Mouse (Mus musculus): ENCODE results near the gene Ank. TPM values are rescaled to one million over a fixed set of nuclear protein-coding genes. Genes with fewer than 3 reads are reported as not detected.

The Ank gene
- total and polyA plus RNA-seq, 2 experiments from 2014 or later = 15.8 to 28.4 TPM

- H3K27me3 ChIP-seq (ENCODE audit: insufficient read depth, low read length) = no peaks in the 10 kb centered on the region
- no peak overlapping the region for H3K4me2 ChIP-seq (ENCODE audit: low read depth, low read length, poor library complexity, severe bottlenecking)
- DNase-seq (ENCODE audit: low spot score) (no peak), ATAC-seq (ENCODE audit: low FRiP score) (no peak)
- H3K27ac ChIP-seq (ENCODE audit: low read depth, low read length) = no peak overlapping the region
- no peak for TF ChIP-seq CTCF (IDR thresholded peaks at IDR 0.05)
- H3K36me3 ChIP-seq (ENCODE audit: insufficient read depth, low read length) = peaks cover 2% of the 10 kb centered on the region; the same call in 1 of the 2 replicates
- no peaks in the 10 kb centered on the region for H3K9me3 ChIP-seq (ENCODE audit: low read length)
- H3K4me3 ChIP-seq (ENCODE audit: low read depth, low read length) = no peak overlapping the region
- WGBS = 77% methylated on average over 16 of the region's 16 CpGs
- no peaks in the 10 kb centered on the region for H3K4me1 ChIP-seq (ENCODE audit: insufficient read depth, low read length)
- no peak overlapping the region for H3K9ac ChIP-seq (replicated peaks; ENCODE audit: low read length, poor library complexity, severe bottlenecking)
These were observed 111.7 kb downstream of the Ank start for GRCm38 (mm10) chr15:27577915-27578780.

- no peak for DNase-seq (ENCODE audit: low spot score)
- WGBS = 93% methylated on average over 6 of the region's 6 CpGs
- Histone ChIP-seq H3K27ac (ENCODE audit: low read depth, low read length) (no peak overlapping the region), H3K27me3 (ENCODE audit: insufficient read depth, low read length) (no peaks in the 10 kb centered on the region), H3K4me3 (ENCODE audit: low read depth, low read length) (no peak overlapping the region), H3K4me2 (ENCODE audit: low read depth, low read length, poor library complexity, severe bottlenecking) (no peak overlapping the region), H3K36me3 (ENCODE audit: insufficient read depth, low read length) (peaks cover 5% of the 10 kb centered on the region; the same call in 1 of the 2 replicates), H3K9ac (replicated peaks; ENCODE audit: low read length, poor library complexity, severe bottlenecking) (no peak overlapping the region), H3K9me3 (ENCODE audit: low read length) (no peaks in the 10 kb centered on the region), H3K4me1 (ENCODE audit: insufficient read depth, low read length) (no peaks in the 10 kb centered on the region)
- TF ChIP-seq CTCF (IDR thresholded peaks at IDR 0.05) = no peak
- no peak for ATAC-seq (ENCODE audit: low FRiP score)
These were observed 112.4 kb downstream of the Ank start for GRCm38 (mm10) chr15:27578918-27579317.

GRCm38 (mm10) chr15:27579853-27580252, 113.4 kb downstream of the Ank start:
- DNase-seq (ENCODE audit: low spot score) (no peak), ATAC-seq (ENCODE audit: low FRiP score) (no peak)
- Histone ChIP-seq H3K4me1 (ENCODE audit: insufficient read depth, low read length) (no peaks in the 10 kb centered on the region), H3K9ac (replicated peaks; ENCODE audit: low read length, poor library complexity, severe bottlenecking) (no peak overlapping the region), H3K4me3 (ENCODE audit: low read depth, low read length) (no peak overlapping the region), H3K9me3 (ENCODE audit: low read length) (no peaks in the 10 kb centered on the region), H3K36me3 (ENCODE audit: insufficient read depth, low read length) (peaks cover 3% of the 10 kb centered on the region; the same call in 1 of the 2 replicates), H3K27ac (ENCODE audit: low read depth, low read length) (no peak overlapping the region), H3K4me2 (ENCODE audit: low read depth, low read length, poor library complexity, severe bottlenecking) (no peak overlapping the region), H3K27me3 (ENCODE audit: insufficient read depth, low read length) (no peaks in the 10 kb centered on the region)
- WGBS = 91% methylated on average over 2 of the region's 2 CpGs
- TF ChIP-seq CTCF (IDR thresholded peaks at IDR 0.05) = no peak

GRCm38 (mm10) chr15:27580771-27581170, 114.3 kb downstream of the Ank start:
- H3K4me3 ChIP-seq (ENCODE audit: low read depth, low read length) = no peak overlapping the region
- no peaks in the 10 kb centered on the region for H3K27me3 ChIP-seq (ENCODE audit: insufficient read depth, low read length)
- no peaks in the 10 kb centered on the region for H3K9me3 ChIP-seq (ENCODE audit: low read length)
- TF ChIP-seq CTCF (IDR thresholded peaks at IDR 0.05) = no peak
- no peak overlapping the region for H3K4me2 ChIP-seq (ENCODE audit: low read depth, low read length, poor library complexity, severe bottlenecking)
- DNase-seq (ENCODE audit: low spot score) = no peak
- no peaks in the 10 kb centered on the region for H3K4me1 ChIP-seq (ENCODE audit: insufficient read depth, low read length)
- 69% methylated on average over 2 of the region's 2 CpGs for WGBS
- H3K9ac ChIP-seq (replicated peaks; ENCODE audit: low read length, poor library complexity, severe bottlenecking) = no peak overlapping the region
- ATAC-seq (ENCODE audit: low FRiP score) = no peak
- H3K27ac ChIP-seq (ENCODE audit: low read depth, low read length) = no peak overlapping the region
- H3K36me3 ChIP-seq (ENCODE audit: insufficient read depth, low read length) = peaks cover 7% of the 10 kb centered on the region; the same call in 1 of the 2 replicates

GRCm38 (mm10) chr15:27581640-27582039, 115.2 kb downstream of the Ank start:
- ATAC-seq (ENCODE audit: low FRiP score) (no peak), DNase-seq (ENCODE audit: low spot score) (no peak)
- Histone ChIP-seq H3K9ac (replicated peaks; ENCODE audit: low read length, poor library complexity, severe bottlenecking) (no peak overlapping the region), H3K27me3 (ENCODE audit: insufficient read depth, low read length) (no peaks in the 10 kb centered on the region), H3K4me3 (ENCODE audit: low read depth, low read length) (no peak overlapping the region), H3K27ac (ENCODE audit: low read depth, low read length) (no peak overlapping the region), H3K4me2 (ENCODE audit: low read depth, low read length, poor library complexity, severe bottlenecking) (no peak overlapping the region), H3K4me1 (ENCODE audit: insufficient read depth, low read length) (no peaks in the 10 kb centered on the region), H3K9me3 (ENCODE audit: low read length) (no peaks in the 10 kb centered on the region), H3K36me3 (ENCODE audit: insufficient read depth, low read length) (peaks cover 7% of the 10 kb centered on the region; the same call in 1 of the 2 replicates)
- TF ChIP-seq CTCF (IDR thresholded peaks at IDR 0.05) = no peak
- WGBS = 46% methylated on average over 3 of the region's 3 CpGs

- H3K4me2 ChIP-seq (ENCODE audit: low read depth, low read length, poor library complexity, severe bottlenecking) = no peak overlapping the region
- TF ChIP-seq CTCF (IDR thresholded peaks at IDR 0.05) = peak; percentile 64
- no peak overlapping the region for H3K4me3 ChIP-seq (ENCODE audit: low read depth, low read length)
- DNase-seq (ENCODE audit: low spot score) = no peak
- no peak overlapping the region for H3K27ac ChIP-seq (ENCODE audit: low read depth, low read length)
- WGBS = 86% methylated on average over 3 of the region's 3 CpGs
- ATAC-seq (ENCODE audit: low FRiP score) = no peak
- H3K9ac ChIP-seq (replicated peaks; ENCODE audit: low read length, poor library complexity, severe bottlenecking) = no peak overlapping the region
- no peaks in the 10 kb centered on the region for H3K4me1 ChIP-seq (ENCODE audit: insufficient read depth, low read length)
- no peaks in the 10 kb centered on the region for H3K27me3 ChIP-seq (ENCODE audit: insufficient read depth, low read length)
- H3K36me3 ChIP-seq (ENCODE audit: insufficient read depth, low read length) = peaks cover 10% of the 10 kb centered on the region; the same call in 1 of the 2 replicates
- no peaks in the 10 kb centered on the region for H3K9me3 ChIP-seq (ENCODE audit: low read length)
These were observed 116.0 kb downstream of the Ank start for GRCm38 (mm10) chr15:27582428-27582827.
